Mouse (Mus musculus) layer of hippocampus, adult 9-11 months (tissue): ENCODE measurements around the gene Zfp286.

Experiments
- DNase-seq: peaks from one replicate; pipeline ENCODE4 v3.0.0; 2022

The Zfp286 gene

DNA sequence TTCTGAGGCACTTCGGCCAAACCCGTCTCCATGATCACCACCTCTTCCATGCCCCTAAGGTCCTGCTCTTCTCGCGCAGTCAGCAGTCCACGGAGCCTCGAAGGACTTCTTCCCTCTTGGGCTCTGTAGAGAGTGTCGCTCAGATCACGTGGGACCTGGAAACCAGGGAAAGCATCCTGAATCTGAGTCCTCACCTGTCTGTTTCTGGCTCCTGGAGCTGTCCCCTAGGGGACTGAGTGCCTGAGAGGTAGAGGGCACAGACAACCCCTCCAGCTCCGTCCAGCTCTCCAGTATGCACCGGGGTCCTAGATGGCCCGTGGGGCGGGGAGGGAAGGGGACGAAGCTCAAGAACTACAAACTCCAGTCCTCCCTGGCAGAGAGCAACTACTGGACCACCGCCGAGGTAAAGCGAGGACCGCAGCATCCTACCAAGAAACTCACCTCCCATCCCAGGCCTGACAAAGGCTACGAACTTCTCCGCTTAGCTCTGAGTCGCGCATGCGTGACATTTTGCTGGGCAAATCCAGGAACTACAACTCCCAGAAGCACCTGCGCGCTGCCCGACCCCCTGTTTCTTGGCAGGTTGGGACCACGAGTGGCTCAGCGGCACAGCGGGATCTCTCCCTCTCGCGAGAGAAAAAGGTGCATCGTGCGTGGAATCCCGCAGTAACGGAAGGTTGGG lies at the start of gene Zfp286:
Gene Zfp286, minus strand, starts transcription at position 528 of the 682 bp plus-strand sequence.
- DNase-seq, result peak; percentile 95

DNA sequence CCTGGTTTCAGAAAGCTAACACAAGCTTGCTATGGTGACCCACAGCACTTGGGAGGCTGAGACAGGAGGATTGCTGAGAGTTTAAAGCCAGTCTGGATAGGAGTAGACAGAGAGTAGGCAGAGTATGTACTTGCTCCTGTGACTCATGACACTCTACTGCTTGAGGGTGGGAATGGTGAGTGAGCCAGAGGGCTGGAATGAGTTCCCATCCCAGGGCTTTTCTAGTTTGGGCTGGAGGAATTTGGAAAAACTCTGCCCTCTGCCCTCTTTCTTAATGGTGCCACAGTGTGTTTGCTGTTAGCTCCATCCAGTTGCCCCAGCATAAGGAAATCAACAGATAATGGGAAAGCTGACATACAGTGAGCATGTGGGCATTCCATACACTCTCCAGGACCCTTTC lies 42.6 kb upstream of the Zfp286 start:
- no peak for DNase-seq

DNA sequence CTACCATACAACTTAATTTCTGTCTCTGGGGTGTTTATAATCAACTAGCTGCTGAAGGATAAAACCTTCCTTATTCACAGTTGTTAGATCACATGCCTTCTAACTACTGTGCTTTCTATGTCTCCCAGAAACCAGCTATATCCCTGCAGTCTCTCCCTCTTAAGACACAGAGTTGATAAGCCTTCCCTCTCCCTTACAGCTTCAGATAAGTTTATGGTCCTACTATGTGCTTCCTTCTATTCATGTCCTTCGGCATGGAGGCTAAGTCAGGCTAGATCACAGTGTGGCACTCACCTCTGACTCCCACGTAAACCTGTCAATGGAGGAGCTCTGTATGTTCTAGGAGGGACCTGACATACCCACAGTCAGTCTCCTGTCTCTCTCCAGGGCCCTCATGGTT lies 41.1 kb upstream of the Zfp286 start:
- DNase-seq, result no peak

DNA sequence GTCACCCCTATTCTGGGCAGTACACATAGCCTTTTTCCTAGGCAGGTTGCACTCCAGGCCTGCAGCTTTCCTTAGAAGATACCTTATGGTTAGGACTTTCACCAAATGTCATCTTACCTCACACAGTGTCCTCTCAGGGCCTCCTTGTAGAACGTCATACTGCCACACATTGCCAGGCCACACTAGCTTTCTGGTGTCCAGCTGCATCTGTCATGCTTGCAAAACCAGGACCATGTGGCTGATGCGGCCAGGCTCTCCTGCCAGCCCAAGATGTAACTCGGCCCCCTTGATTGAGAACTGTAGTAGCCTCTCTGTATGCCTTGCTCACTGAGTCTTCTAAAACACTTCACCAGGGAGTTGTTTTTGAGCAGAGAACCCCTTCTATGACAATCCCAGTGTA lies 38.6 kb upstream of the Zfp286 start:
- no peak for DNase-seq

DNA sequence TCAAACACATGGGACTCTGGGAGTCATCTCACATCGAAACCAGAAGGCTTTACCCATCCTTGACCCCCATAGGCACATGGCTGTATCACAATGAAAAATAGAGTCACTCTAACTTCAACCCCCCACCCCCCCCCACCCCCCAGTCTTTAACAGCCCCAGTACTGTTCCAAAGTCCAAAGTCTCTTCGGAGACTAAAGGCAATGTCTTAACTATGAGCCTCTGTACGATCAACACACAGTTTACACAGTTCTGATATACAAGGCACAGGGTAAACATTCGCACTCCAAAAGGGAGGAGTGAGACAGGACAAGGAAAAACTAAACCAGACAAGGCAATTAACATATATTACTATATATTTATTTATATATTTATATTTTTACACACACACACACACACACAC lies 37.9 kb upstream of the Zfp286 start:
- no peak for DNase-seq

DNA sequence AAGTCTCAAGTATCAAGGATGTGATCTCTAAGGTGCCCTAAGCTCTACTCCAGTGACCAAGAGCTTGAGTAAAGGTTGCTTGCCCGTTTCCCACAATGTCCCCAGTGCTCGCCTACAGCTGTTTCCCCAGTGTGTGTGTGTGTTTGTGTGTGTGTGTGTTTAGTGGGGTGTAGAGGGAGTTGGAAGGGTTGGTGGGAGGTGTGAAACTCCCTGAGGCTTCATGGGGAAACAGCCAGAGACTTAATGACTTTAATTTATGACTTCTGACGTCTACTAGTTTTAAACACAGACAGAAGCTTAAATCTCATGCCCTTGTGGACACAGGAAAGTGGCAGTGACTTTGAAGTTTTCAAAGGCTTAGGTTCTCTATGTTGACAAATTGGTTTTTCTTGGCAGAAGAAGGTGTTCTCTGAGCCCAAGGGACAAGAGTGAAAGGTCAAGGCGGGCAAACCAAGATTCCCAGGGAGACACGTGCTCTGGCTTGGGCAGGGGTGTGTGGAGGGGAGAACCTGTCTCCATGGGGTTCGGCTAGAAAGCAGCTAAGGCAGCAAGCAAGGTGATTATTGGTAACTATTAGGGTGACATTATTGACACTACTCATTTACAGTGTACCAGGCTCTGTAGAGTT lies 37.0 kb upstream of the Zfp286 start:
- no peak for DNase-seq

DNA sequence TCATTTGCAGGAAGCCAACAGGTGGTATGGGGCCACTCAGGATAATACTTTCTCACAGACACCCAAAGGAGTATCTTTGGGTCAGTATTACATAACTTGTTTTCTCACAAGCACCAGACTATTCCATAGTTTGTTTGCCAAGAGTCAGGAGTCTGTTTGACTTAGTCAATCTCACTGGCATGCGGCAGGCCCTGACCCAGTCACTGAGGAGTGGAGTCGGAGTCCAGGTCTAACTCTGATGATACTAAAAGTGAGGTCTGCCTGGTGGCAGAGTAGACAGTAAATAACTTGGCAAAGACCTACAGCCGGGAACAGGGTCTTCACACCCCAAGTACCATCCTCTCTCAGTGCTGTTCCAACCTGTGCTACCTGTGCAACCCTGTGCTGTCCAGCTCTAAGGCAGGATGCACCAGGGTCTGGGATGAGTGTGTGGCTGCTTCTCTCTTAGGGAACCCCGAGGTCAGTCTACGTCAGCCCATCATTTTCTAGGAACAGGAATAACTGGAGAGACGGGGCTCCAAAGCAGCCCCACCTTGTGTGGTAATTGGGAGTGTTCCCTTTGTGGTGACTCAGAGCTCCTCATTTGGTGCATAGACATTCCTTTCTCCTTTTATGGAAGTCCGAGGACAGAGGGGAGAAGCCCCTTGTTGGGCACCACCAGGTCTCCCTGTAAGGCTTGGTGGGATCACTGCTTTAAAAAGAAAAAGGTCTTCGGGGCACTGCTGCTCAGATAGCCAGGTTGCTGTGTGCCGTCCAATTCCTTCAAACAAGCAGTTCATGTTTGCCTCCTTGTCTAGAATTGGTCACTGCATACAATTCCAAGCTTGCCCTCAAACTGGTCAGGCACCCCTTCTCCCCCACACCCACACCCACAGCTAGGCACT lies 36.2 kb upstream of the Zfp286 start:
- DNase-seq, result no peak

DNA sequence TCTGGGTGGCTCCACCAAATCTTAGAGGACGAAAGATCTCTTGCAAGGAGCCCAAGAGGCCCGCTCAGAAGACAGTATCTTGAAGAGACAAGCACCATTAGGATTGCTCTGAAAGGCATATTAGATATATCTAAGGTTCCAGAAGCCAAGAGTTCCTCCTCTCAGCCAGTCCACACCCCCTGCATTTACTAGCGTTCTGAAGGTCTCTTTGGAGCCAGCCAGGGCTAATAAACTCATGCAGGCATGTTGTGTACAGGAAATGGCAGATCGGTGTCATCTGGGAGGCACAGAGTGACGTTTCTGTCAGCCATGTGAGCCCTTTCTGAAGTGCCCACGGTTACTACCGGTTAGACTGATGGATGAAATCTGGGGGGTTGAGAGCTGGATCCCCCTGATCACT lies 34.9 kb upstream of the Zfp286 start:
- no peak for DNase-seq

DNA sequence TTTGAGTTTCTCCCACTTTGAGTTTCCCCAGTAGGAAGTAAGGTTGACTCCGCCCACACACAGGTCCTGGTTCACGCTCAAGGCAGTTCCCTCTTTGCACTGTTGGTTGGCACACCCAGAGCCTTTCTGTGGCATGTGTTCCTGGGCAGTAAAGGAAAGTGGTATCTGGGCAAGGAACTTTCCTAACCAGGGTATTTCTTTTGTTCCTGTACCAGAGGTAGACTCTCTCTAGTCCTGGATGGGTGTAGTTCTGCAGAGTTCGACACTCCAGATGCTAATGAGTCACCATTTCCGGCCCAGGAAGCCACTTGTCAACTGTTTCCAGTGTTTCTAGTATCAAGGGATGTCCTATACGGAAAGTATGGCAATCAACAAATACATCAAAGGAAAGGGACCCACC lies 32.6 kb upstream of the Zfp286 start:
- DNase-seq, result no peak

DNA sequence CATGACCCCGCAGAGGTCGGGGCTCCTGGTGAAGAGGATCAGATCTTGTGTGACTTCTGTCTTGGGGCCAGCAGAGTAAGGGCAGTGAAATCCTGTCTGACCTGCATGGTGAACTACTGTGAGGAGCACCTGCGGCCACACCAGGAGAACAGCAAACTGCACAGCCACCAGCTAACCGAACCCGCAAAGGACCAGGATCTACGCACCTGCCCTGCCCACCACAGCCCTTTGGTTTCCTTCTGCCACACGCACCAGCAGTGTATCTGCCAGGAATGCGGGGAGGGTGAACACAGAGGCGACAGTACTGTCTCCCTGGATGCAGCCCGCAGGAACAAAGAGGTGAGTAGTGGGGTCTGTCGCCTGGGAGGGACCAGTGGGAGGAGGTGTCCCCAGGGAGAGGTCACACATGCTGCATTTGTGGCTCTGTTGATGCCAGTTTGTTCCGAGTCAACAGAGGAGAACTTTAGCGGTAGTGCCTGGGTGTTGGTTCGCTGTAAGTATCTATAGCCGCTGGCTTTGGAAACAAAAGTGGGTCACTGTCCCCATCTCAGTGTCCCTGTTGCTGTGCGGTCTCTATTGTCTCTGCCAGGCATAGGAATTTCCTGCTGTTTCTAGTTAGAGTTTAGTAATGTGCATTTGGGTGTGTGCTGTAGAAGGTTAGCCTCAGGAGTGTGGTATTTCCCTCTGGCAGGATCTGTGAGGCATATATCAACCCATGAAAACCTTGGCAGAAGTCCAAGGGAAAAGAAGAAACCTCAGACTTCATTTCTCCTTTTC lies 31.6 kb upstream of the Zfp286 start:
- no peak for DNase-seq

DNA sequence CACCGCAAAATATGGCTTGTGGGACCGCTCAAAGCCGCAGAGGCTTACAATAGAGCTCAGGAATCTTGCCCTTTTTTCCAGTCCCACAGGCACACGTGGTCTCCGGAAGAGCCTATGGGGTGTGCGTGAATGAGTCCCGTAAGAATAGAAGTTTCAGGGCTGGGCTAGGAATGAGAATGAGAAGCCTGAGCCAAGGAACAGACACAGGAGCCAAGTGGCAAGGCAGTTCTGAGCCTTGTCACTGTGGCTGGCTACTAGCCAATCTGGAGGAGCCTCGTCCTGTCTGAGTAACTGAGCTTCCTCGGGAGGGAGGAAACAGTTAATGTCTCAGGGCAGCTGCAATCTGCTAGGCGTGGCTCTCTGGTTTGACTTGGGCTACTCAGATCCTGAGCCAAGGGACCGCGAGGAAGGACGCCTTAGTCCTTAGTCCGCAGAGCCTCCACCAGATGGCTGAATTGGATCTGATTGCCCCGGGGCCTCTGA lies 30.8 kb upstream of the Zfp286 start, which contains the start of gene Trim16:
Gene Trim16, plus strand, starts transcription at position 173 of the 483 bp plus-strand sequence.
- peak; percentile 22 for DNase-seq

DNA sequence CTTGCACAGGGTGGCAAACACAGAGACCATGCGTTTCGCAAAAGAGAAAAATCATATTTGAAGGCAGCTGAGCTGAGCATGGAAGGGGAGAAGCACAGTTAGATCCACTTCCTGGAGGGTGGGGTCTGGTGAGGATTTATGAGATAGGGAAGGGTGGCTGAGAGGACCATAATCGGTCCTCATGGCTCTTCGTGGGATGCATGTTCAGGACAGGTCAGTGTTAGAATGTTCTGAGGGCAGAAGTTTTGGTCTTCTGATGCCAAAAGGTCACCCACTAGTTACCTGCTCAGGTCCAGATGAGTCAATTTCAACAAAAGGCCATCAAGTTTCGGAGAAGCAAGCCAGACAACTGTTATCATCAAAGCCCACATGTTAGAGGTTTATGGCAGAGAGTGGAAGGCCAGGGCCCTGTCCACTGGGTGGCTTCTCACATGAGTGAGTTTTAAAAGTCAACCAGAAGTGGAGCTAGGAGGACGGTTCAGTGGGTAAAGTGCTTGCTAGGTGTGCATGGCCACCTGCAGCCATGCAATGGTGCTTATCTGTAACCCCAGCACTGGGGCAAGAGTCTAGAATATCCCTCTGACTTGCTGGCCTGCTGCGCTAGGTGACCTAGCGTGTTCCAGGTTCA lies 29.9 kb upstream of the Zfp286 start:
- no peak for DNase-seq

DNA sequence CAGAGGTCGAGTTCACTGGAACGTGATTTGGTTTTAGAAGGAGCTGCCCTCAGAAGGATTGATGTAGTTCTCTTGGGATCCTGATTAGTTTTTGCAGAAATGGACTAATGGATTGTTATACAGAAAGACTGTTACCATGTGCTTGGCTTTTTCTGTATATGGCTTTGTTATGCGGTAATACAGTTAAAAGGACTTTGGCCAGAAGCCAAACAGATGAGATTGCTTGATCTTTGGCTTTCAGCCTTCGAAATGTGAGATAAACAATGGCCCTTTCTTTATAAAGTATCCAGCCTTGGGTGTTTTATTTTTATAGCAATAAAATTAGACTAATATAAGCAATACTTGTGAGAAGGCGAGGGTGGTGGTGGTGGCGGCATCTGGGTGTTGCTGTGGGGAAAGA lies 27.3 kb upstream of the Zfp286 start:
- no peak for DNase-seq

DNA sequence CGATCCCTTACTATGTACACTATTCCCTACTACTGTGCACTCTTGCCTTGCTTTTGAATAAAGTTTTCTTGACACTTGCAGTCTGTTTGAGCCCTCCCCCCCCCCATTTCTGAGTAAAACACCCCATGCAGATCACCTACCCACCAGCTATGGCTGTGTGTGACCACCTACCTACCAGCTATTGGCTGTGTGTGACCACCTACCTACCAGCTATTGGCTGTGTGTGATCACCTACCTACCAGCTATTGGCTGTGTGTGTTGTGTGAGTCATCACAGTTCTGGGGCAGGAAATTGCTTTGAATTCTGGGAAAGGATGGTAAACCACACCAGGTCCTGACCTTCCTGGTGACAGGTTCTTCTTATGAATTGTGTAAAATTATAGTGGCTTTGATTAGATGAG lies 26.2 kb upstream of the Zfp286 start:
- DNase-seq, result no peak

DNA sequence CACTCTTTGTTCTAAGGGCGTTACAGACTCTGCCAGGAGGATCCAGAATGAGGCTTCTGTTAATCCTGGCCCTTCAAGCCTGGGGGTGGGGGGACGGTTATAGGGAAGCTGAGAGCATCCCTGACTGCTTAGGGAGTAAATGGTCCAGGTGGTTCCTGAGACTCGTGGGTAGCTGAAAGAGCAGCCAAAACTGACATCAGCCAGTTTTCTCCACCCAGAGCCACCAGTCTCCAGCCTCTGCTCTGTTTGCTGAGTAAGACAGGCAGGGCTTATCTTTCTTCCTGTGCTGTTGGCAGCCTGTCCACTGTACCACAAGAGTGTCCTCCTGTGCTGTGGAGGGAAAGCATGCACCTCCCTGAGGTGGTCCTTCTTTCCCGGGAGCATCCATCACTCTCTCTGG lies 25.4 kb upstream of the Zfp286 start:
- peak; percentile 5 for DNase-seq

DNA sequence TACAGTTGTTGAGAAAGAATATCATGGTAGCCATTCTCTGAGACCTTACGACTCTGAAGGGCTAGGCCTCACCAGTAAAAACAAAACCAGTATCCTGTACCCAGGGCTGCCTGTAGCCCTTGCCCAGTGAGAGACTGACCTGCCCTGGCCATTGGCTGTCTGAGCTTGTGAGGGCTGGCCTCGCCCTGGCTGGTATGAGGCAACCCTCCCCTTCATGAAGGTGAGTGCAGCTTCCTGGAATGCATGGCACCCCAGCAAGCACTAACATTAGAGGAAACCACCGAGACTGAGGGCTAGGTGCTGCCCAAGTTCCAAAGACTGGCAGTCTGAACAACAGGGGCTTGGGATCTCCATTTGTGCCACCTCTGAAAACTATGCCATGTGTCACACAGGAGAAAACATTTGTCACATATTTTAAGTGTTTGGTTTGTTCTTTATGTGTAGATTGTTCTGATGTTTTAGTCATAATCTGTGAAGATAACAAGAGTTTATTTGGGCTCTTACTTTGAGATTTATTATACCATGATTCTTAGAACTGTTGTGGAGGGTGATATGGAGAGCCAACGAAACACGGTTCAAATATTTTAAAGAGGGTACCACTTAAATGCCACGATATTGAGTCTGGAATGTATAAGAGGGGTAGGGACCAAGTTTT lies 24.8 kb upstream of the Zfp286 start:
- DNase-seq, result no peak

DNA sequence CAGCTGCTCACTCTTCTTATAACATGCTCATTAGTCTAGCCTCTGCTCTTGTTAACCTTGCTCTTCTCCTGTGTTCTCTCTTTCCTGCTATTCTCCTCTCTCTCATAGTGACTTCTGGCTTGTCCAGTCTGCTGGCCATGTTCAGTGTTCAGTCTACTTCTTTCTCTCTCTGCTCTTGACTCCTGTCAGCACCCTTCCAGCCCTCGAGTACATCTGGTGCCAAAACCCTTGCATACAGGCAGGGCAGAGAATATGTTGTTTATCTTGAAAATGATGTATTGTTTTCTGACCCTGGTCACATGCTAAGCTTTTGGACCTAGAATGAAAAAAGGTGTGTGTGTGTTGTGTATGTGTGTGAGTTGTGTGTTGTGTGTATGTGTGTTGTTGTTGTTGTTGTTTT lies 24.2 kb upstream of the Zfp286 start:
- no peak for DNase-seq

DNA sequence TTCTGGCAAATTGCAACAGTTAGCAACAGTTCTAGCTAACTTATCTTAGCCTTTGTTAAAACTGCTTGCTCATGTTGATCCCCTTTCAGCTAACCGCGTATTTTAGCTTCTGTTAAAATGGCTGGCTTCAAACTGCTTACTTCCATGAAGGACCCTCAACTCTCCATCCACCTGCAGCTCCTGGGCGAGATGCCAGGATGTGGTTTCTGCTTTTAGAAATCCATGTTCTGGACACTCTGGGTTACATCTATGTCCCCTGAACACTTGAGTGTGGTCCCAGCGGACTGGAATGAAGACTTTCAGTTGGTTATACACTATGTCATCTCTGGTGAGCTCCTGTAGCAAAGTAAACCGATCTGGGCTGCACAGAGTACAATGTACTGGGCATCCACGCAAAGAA lies 23.0 kb upstream of the Zfp286 start:
- DNase-seq, result no peak

DNA sequence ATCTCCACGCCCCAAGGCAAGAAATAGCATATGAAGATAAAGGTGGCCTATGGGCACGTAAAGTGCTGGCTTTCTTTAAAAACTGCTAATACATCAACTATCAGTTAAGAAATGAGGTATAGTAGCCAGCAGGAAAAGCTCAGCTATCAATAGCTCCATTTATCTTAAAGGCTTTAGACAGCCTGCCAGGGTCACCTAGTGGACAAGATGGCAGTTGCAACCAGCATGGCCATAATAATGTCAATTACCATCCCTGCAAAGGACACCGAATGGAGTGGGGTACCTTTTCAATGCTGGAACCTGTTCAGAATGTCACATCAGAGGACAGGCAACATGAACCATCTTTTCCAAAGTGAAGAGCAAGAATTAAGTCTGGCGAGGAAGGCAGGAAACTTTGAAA lies 19.9 kb upstream of the Zfp286 start:
- no peak for DNase-seq

DNA sequence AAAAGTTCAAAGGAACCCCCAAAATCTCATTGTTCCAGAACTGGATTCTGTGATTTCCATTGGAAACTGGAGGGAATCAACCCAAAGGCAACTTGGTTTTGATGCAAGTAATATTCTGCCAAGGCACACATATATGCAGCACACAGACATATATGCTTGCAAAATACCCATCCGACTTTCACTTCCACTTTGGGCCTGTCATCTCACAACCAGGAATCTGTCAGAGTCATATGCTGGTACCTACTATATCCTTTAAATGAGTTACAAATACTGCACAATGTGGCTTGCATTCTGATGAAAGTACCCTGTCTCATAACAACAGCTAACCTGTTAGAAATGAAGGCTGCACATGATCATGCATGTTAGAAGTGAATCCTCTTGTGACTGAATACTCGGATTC lies 18.7 kb upstream of the Zfp286 start:
- no peak for DNase-seq

DNA sequence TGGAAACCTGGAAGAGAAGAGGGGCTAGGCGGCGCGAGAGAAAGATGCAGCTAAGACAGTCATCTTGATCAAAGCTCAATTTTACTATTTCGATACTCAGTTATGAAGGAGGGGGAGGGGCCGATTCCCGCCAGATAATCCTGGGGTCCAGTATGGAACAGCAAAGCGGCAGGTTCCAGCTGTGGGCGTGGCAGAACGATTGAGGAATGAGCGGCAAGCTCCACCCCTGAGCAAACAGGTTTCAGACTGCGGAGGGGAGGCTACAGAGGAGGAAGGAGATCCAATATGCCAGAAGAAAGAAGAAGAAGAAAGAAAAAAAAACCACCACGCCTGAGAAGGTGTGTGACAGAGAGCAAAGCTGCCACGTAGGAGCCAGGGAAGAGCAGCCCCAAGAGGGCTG lies 14.9 kb upstream of the Zfp286 start:
- no peak for DNase-seq

DNA sequence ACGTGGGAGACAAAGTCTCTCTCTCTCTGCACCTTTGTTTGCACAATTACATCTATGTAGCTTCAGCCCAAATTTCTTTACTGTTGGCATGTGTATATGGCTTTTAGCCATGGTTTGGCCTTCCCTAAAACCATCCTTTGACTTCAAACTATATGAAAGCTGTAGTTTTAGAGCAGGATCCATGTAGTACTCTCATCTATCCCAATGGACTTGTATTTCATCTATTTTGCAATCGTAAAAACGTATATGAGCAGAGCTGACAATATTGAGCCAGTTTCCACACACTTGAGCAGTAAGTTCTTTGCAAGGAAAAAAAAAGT lies 315 bp upstream of the Zfp286 start:
- no peak for DNase-seq
